Mouse (Mus musculus) limb, embryonic 12.5 days (tissue): ENCODE results near the gene Zdhhc4. TPM values are rescaled to one million over a fixed set of nuclear protein-coding genes. Genes with fewer than 3 reads are reported as not detected.
A peak's percentile ranks its signal among the peaks of the same experiment; 100 is the strongest.

Source experiments
- ATAC-seq: fragments of 200-750 bp; cut with Nextera tagmentation; 2 replicates; pipeline ENCODE4 v1.8.0; 2017; ENCODE audit warnings: low read depth, moderate TSS enrichment; ENCODE audit not compliant: insufficient number of reproducible peaks, insufficient read depth, low FRiP score, low TSS enrichment
- H3K27ac ChIP-seq: fragments of 300-500 bp; sonication (generic); 2 replicates; pipeline ENCODE4 v1.5.1; 2016; ENCODE audit warnings: mild to moderate bottlenecking, moderate library complexity
- H3K27me3 ChIP-seq: fragments of 300-500 bp; sonication (generic); 2 replicates; pipeline ENCODE4 v1.6.1; 2016; ENCODE audit warnings: mild to moderate bottlenecking, moderate library complexity
- H3K36me3 ChIP-seq: fragments of 300-500 bp; sonication (generic); 2 replicates; pipeline ENCODE4 v1.6.1; 2016; ENCODE audit warnings: mild to moderate bottlenecking, moderate library complexity
- H3K4me1 ChIP-seq: fragments of 300-500 bp; sonication (generic); replicated peaks from 2 replicates; pipeline ENCODE4 v1.6.1; 2016
- H3K4me2 ChIP-seq: fragments of 300-500 bp; sonication (generic); 2 replicates; pipeline ENCODE4 v1.6.1; 2016; ENCODE audit warnings: mild to moderate bottlenecking, moderate library complexity
- H3K4me3 ChIP-seq: fragments of 300-500 bp; sonication (generic); replicated peaks from 2 replicates; pipeline ENCODE4 v1.5.1; 2016; ENCODE audit warnings: mild to moderate bottlenecking
- H3K9ac ChIP-seq: fragments of 300-500 bp; sonication (generic); replicated peaks from 2 replicates; pipeline ENCODE4 v1.6.1; 2016; ENCODE audit warnings: mild to moderate bottlenecking, moderate library complexity
- H3K9me3 ChIP-seq: fragments of 300-500 bp; sonication (generic); 2 replicates; pipeline ENCODE4 v1.6.1; 2016; ENCODE audit warnings: mild to moderate bottlenecking, moderate library complexity
- WGBS: fragments of 180-500 bp; shearing (Covaris S2); methylation state at CpG from one replicate; pipeline ENCODE4 v1.1.7; 2016; 5-methylcytosine and 5-hydroxymethylcytosine counted together
- polyA plus RNA-seq: library from polyadenylated mRNA; unstranded; fragments of >200 nt; fragmentation: Nextera tagmentation; extraction: Ambion mirVana; gene quantifications from 2 replicates; pipeline ENCODE4 v1.2.1, GENCODE M21; 2016

Zdhhc4 gene
- polyA plus RNA-seq, 1 experiment from 2014 or later = 77.1 TPM

DNA sequence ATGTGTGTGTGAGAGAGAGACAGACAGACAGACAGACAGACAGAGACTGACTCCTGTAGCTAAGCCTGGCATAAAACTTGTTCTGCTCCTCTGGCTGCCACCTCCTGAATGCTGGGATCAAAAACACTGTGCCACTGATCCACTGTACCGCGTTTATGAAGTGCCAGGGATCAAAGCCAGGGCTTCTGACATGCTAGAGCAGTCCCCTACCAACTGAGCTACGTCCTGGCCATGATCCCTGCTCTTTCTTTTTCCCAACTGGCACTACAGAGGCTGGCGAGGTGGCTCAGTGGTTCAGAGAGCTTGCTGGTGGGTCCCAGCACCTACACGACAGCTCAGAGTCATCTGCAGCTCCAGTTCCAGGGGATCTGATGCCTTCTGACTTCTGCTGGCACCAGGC is 53.3 kb downstream of the Zdhhc4 start:
- no peak overlapping the region for H3K4me2 ChIP-seq
- WGBS = 49% methylated on average over 5 of the region's 5 CpGs

DNA sequence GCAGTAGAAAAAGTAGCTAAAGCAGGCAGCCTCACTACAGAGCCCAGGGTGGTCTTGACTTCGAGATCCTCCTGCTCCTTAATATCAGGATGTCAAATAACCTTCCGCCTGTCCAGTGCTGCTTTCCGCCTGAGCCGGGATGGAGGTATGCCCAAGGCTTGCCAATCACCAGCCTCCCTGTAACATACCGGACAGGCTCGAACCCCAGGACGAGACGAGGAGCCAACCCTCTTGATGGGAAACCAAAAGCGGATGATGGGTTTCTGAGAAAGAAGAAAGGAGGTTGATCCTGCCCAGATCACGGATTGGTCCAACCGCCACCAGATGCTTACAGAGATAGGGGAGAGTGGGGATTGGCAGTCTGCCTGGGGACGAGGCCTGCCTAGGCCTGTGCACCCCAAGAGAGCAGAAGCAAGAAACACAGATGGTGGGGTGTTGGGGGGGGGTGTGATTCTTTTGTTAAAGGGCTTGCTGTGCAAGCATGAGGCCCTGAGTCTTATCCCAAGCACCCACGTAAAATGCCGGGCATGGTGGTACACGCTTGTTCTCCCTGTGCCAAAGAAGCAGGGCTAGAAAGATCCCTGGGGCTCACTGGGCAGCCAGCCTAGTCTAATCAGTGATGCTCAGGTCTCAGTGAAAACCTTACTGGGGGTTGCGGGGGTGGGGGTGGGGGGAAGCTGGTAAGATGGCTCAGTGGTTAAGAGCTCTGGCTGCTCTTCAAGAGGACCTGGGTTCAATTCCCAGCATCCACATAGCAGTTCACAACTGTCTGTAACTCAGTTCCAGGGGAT is 56.3 kb downstream of the Zdhhc4 start:
- Histone ChIP-seq H3K4me2 (no peak overlapping the region), H3K27ac (no peak overlapping the region), H3K9me3 (no peaks in the 10 kb centered on the region), H3K4me1 (peaks cover 21% of the 10 kb centered on the region), H3K4me3 (no peak overlapping the region), H3K36me3 (no peaks in the 10 kb centered on the region), H3K27me3 (peaks cover 26% of the 10 kb centered on the region; the same call in 1 of the 2 replicates), H3K9ac (no peak overlapping the region)
- no peak for ATAC-seq
- whole genome bisulfite sequencing = 91% methylated on average over 16 of the region's 16 CpGs

More for the DNA sequence above, 53.3 kb downstream of the Zdhhc4 start:
- H3K4me3 ChIP-seq = no peak overlapping the region
- peaks cover 48% of the 10 kb centered on the region for H3K27me3 ChIP-seq
- no peak overlapping the region for H3K9ac ChIP-seq
- peaks cover 5% of the 10 kb centered on the region for H3K4me1 ChIP-seq
- no peaks in the 10 kb centered on the region for H3K36me3 ChIP-seq
- ATAC-seq = no peak
- no peaks in the 10 kb centered on the region for H3K9me3 ChIP-seq
- H3K27ac ChIP-seq = no peak overlapping the region

GRCm38 (mm10) chr5:143272108-143272507 is 56.9 kb downstream of the Zdhhc4 start:
- Histone ChIP-seq H3K9me3 (no peaks in the 10 kb centered on the region), H3K4me1 (peaks cover 21% of the 10 kb centered on the region), H3K27ac (no peak overlapping the region), H3K4me2 (no peak overlapping the region), H3K27me3 (peaks cover 20% of the 10 kb centered on the region; the same call in 1 of the 2 replicates), H3K4me3 (no peak overlapping the region), H3K36me3 (no peaks in the 10 kb centered on the region), H3K9ac (no peak overlapping the region)
- ATAC-seq = no peak
- WGBS = 80% methylated on average over 3 of the region's 3 CpGs

GRCm38 (mm10) chr5:143271642-143272041 is 57.4 kb downstream of the Zdhhc4 start:
- WGBS = 90% methylated on average over 6 of the region's 6 CpGs
- no peaks in the 10 kb centered on the region for H3K36me3 ChIP-seq
- H3K9me3 ChIP-seq = no peaks in the 10 kb centered on the region
- ATAC-seq = no peak
- no peak overlapping the region for H3K4me3 ChIP-seq
- peaks cover 21% of the 10 kb centered on the region for H3K4me1 ChIP-seq
- H3K27ac ChIP-seq = no peak overlapping the region
- peaks cover 16% of the 10 kb centered on the region; the same call in 1 of the 2 replicates for H3K27me3 ChIP-seq
- H3K4me2 ChIP-seq = no peak overlapping the region
- H3K9ac ChIP-seq = no peak overlapping the region

- ATAC-seq = 0 out of 2 replicates have a peak, but pooled peaks have one; percentile 19
- Histone ChIP-seq H3K4me1 (peaks cover 21% of the 10 kb centered on the region), H3K4me2 (peak overlapping the region; percentile 95), H3K4me3 (peak overlapping the region; percentile 91), H3K27ac (no peak overlapping the region), H3K36me3 (no peaks in the 10 kb centered on the region), H3K9ac (peak overlapping the region; percentile 90), H3K27me3 (peaks cover 2% of the 10 kb centered on the region; the same call in 1 of the 2 replicates), H3K9me3 (no peaks in the 10 kb centered on the region)
- WGBS = 4% methylated on average over 12 of the region's 12 CpGs
These were observed 58.9 kb downstream of the Zdhhc4 start for GRCm38 (mm10) chr5:143270151-143270519.

- peak within 1 kb of the TSS; percentile 70 for H3K27ac ChIP-seq
- H3K9me3 ChIP-seq = no peaks in the 10 kb centered on the region
- under 1% methylated on average over 79 of the region's 79 CpGs for WGBS
- peak within 1 kb of the TSS; percentile 95 for H3K4me2 ChIP-seq
- no peaks in the 10 kb centered on the region; the same call in 1 of the 2 replicates for H3K27me3 ChIP-seq
- H3K36me3 ChIP-seq = peaks cover 4% of the 10 kb centered on the region; the same call in 1 of the 2 replicates
- ATAC-seq = peak; percentile 67; the same call in 1 of the 2 replicates
- H3K4me3 ChIP-seq = peak within 1 kb of the TSS; percentile 91
- H3K9ac ChIP-seq = peak within 1 kb of the TSS; percentile 90
- H3K4me1 ChIP-seq = peaks cover 21% of the 10 kb centered on the region
These were observed 59.5 kb downstream of the Zdhhc4 start, which contains the start of gene Zfp316 for GRCm38 (mm10) chr5:143269363-143270150. Gene Zfp316 (minus strand): TSS chr5:143270022.

DNA sequence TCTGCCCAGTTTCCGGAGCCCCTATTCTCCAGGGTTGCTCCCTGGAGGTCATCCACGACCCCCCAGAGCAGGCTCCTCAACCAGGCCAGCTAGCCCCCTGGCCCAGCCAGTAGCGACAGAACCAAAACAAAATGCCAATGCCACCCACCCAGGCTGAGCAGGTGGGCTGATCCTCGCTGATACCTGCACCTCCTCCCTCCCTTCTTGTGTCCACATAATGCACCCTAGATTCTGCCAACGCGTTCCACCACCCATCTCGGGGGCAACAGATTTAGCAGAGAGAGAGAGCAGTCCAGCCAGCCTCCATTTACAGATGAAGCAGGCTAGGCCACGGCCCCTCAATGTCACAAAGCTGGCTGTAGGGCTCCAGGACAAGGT is 60.1 kb downstream of the Zdhhc4 start:
- Histone ChIP-seq H3K9ac (peak overlapping the region; percentile 90), H3K9me3 (no peaks in the 10 kb centered on the region), H3K4me1 (peaks cover 21% of the 10 kb centered on the region), H3K27ac (peak overlapping the region; percentile 70), H3K36me3 (peaks cover 10% of the 10 kb centered on the region), H3K27me3 (no peaks in the 10 kb centered on the region), H3K4me3 (peak overlapping the region; percentile 91), H3K4me2 (peak overlapping the region; percentile 95)
- 24% methylated on average over 8 of the region's 8 CpGs for WGBS
- peak; percentile 5; the same call in 1 of the 2 replicates for ATAC-seq

GRCm38 (mm10) chr5:143266794-143267193 is 62.3 kb downstream of the Zdhhc4 start:
- no peak overlapping the region for H3K4me2 ChIP-seq
- no peak for ATAC-seq
- peaks cover 32% of the 10 kb centered on the region for H3K36me3 ChIP-seq
- H3K27me3 ChIP-seq = no peaks in the 10 kb centered on the region
- H3K9ac ChIP-seq = no peak overlapping the region
- H3K27ac ChIP-seq = no peak overlapping the region
- no peaks in the 10 kb centered on the region for H3K9me3 ChIP-seq
- 79% methylated on average over 6 of the region's 6 CpGs for WGBS
- H3K4me1 ChIP-seq = peaks cover 21% of the 10 kb centered on the region
- no peak overlapping the region for H3K4me3 ChIP-seq

Other genes starting within 250 kb of the Zdhhc4 start
- gene Rnf216, start 216.3 kb downstream of the Zdhhc4 start, polyA plus RNA-seq = 58.2 and 60.1 TPM in 2 replicates
- not detected in 2 replicates for gene Olfr718-ps1, start 181.7 kb downstream of the Zdhhc4 start, polyA plus RNA-seq
- 19.4 and 21.5 TPM in 2 replicates for gene Rbak, start 148.5 kb downstream of the Zdhhc4 start, polyA plus RNA-seq
- gene Spdye4b, start 148.2 kb downstream of the Zdhhc4 start, polyA plus RNA-seq = not detected in 2 replicates
- not detected in 2 replicates for gene Spdye4a, start 102.4 kb downstream of the Zdhhc4 start, polyA plus RNA-seq
- gene Zfp12, start 94.1 kb downstream of the Zdhhc4 start, polyA plus RNA-seq = 25.1 and 26.1 TPM in 2 replicates
- gene Zfp316, start 59.2 kb downstream of the Zdhhc4 start, polyA plus RNA-seq = 8.5 and 11.0 TPM in 2 replicates
- gene Zfp853, start 35.6 kb downstream of the Zdhhc4 start, polyA plus RNA-seq = 0.12 and 0.18 TPM in 2 replicates
- 53.9 and 56.9 TPM in 2 replicates for gene E130309D02Rik, start 13.9 kb downstream of the Zdhhc4 start, polyA plus RNA-seq
- 0.64 and 0.65 TPM in 2 replicates for gene Grid2ip, start 28.1 kb upstream of the Zdhhc4 start, polyA plus RNA-seq
- gene Kdelr2, start 74.6 kb upstream of the Zdhhc4 start, polyA plus RNA-seq = 288 and 297 TPM in 2 replicates
- gene Daglb, start 135.3 kb upstream of the Zdhhc4 start, polyA plus RNA-seq = 10.5 and 11.1 TPM in 2 replicates
- gene Rac1, start 198.8 kb upstream of the Zdhhc4 start, polyA plus RNA-seq = 400 and 444 TPM in 2 replicates